Mouse (Mus musculus) small intestine, adult 2 months (tissue): ENCODE results near the gene Thap4. TPM values are rescaled to one million over a fixed set of nuclear protein-coding genes. Genes with fewer than 3 reads are reported as not detected.
"Not testable (repeated sequence)": the region's sequence is repeated elsewhere in the genome, so short reads cannot be mapped to it uniquely, and the experiment has no call there.

Experiments used
- H3K27ac ChIP-seq: fragments of 200-500 bp; 2 replicates; pipeline ENCODE4 v1.5.1; 2012; ENCODE audit warnings: low read depth, low read length, control low read depth, inconsistent platforms; ENCODE audit not compliant: insufficient read depth
- H3K27me3 ChIP-seq: fragments of 200-500 bp; 2 replicates; pipeline ENCODE4 v1.6.1; 2012; ENCODE audit warnings: mild to moderate bottlenecking, moderate library complexity, low read length, inconsistent platforms; ENCODE audit not compliant: control insufficient read depth, insufficient read depth
- H3K36me3 ChIP-seq: fragments of 200-500 bp; 2 replicates; pipeline ENCODE4 v1.6.1; 2012; ENCODE audit warnings: mild to moderate bottlenecking, low read length, control low read depth, inconsistent platforms; ENCODE audit not compliant: control insufficient read depth, insufficient read depth
- H3K4me1 ChIP-seq: fragments of 200-500 bp; 2 replicates; pipeline ENCODE4 v1.6.1; 2012; ENCODE audit warnings: low read length, inconsistent platforms, mixed read lengths; ENCODE audit not compliant: control insufficient read depth, insufficient read depth, insufficient read length
- H3K4me3 ChIP-seq: fragments of 200-500 bp; 2 replicates; pipeline ENCODE4 v1.5.1; 2012; ENCODE audit warnings: low read depth, mild to moderate bottlenecking, control low read depth, inconsistent platforms, low read length, moderate library complexity
- CTCF ChIP-seq: fragments of 200-500 bp; IDR thresholded peaks from 2 replicates; pipeline ENCODE4 v1.5.1; 2012; ENCODE audit warnings: low read depth, mild to moderate bottlenecking, control low read depth, inconsistent platforms, low read length, moderate library complexity, mixed read lengths; ENCODE audit not compliant: insufficient replicate concordance, insufficient read length; ENCODE audit errors: extremely low read depth
- POLR2A ChIP-seq: fragments of 200-500 bp; IDR thresholded peaks from 2 replicates; pipeline ENCODE4 v1.6.1; 2012; ENCODE audit warnings: low read depth, mild to moderate bottlenecking, control low read depth, inconsistent platforms, low read length, moderate library complexity
- WGBS: fragments of 180-500 bp; shearing (Covaris S2); methylation state at CpG from one replicate; pipeline ENCODE4 v1.1.7; 2018; 5-methylcytosine and 5-hydroxymethylcytosine counted together
- polyA plus RNA-seq: library from polyadenylated mRNA; depleted of rRNA; stranded (reverse); fragments of >200 nt; gene quantifications from 2 replicates; pipeline ENCODE4 v1.2.3, GENCODE M21; 2012; rRNA removed

The Thap4 gene
- polyA plus RNA-seq, 1 experiment = 63.0 TPM

DNA sequence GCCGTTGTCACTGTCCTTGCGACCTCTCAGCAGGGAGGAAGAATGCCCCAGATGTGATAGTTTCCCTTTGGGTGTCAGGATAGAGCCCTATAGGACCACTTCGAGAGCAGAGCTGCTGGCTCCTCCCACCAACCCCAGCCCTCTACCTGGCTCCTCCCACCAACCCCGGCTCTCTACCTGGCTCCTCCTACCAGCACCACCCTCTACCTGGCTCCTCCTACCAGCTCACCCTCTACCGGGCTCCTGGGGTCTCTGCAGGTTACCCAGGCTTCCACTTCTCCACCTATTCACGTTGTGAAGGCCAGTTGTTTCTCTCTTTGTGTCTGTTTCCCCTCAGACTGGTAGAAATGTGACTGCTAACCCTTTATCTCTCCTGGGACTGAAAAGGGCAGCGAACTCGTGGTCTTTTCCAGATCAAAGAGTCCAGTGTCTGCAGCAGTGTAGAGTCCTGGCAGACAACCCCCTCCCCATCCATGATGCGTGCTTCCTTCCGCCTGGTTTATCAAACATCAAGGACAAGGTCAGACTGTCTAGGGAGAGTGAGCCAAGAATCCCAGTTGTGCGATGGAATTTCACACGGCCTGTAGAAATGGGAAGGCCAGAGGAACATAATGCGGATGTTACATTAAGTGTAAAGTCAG lies 86.8 kb downstream of the Thap4 start:
- H3K4me1 ChIP-seq = peaks cover 5% of the 10 kb centered on the region; the same call in 1 of the 2 replicates
- 45% methylated on average over 13 of the region's 13 CpGs for WGBS
- no peak overlapping the region for H3K4me3 ChIP-seq
- TF ChIP-seq CTCF = no peak
- TF ChIP-seq POLR2A = no peak
- no peak overlapping the region for H3K27ac ChIP-seq
- H3K27me3 ChIP-seq = no peaks in the 10 kb centered on the region
- H3K36me3 ChIP-seq = no peaks in the 10 kb centered on the region

DNA sequence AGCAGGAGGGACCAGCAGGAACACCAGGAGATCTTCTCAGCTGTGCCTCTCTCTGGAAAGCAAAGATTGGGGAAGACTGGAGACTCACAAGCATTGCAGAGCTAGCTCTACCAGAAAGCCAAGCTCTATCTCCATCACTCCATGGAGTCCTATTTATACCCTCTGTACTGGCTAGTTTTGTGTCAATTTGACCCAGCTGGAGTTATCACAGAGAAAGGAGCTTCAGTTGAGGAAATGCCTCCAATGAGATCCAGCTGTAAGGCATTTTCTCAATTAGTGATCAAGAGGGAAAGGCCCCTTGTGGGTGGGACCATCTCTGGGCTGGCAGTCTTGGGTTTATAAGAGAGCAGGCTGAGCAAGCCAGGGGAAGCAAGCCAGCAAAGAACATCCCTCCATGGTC lies 96.1 kb downstream of the Thap4 start, which contains the start of gene Stk25:
Stk25 (minus strand) TSS at position 101 of the 400 bp plus-strand sequence.
- peak within 1 kb of the TSS; percentile 31 for H3K27ac ChIP-seq
- not testable (repeated sequence) for H3K4me3 ChIP-seq, H3K36me3 ChIP-seq, H3K27me3 ChIP-seq, H3K4me1 ChIP-seq

DNA sequence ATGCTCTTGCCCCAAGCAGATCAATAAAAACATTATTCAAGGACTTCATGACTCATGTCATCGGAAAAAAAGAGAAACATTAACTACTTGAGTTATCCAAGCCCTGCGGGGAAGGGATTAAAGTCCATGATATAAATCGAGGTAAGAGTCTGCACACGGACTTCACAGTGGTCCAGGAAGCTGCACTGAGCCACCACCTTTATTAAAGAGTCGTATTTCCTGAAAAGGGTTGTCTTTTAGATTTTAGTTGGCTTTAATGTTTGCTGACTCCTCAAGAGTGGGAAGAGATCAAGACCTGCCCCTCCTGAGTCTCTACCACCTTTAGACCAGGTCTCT lies 97.7 kb downstream of the Thap4 start:
- Histone ChIP-seq H3K27ac (peak overlapping the region; percentile 95), H3K4me1 (peaks cover 9% of the 10 kb centered on the region; the same call in 1 of the 2 replicates), H3K27me3 (no peaks in the 10 kb centered on the region), H3K4me3 (no peak overlapping the region), H3K36me3 (no peaks in the 10 kb centered on the region)
- 28% methylated on average over 5 of the region's 5 CpGs for WGBS
- TF ChIP-seq POLR2A (no peak), CTCF (no peak)

DNA sequence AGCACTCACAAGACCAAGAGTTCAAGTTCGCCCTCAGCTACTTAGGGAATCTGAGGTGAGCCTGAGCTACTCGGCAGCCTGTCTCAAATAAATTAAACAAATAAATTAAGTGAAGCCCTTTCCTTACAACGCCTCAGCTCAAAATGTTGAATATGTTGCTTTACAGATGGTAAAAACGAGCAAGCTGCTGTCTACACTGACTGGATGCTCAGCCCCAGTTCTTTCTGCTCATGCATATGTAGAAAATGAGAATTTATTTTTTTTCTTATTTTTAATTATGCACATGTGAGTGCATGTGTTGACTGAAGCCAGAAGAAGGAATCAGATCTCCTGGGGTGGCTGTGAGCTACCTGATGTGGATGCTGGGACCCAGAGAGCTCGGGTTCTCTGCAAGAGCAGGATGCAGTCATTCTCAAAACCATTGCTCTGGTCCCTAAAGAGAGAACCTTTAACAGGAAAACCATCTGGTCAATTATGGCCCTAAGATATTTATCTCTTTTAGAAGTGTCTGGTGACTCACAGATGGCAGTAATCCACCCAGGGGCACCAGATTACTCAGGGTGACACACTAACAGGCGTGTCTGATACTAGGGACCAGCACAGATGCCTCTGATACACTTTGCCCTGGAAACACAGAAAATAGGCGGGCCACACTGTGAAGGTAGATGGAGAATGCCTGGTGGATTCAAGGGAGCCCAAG lies 98.2 kb downstream of the Thap4 start:
- no peaks in the 10 kb centered on the region for H3K36me3 ChIP-seq
- TF ChIP-seq POLR2A (no peak), CTCF (no peak)
- no peak overlapping the region for H3K4me3 ChIP-seq
- H3K4me1 ChIP-seq = peaks cover 9% of the 10 kb centered on the region; the same call in 1 of the 2 replicates
- WGBS = 47% methylated on average over 7 of the region's 7 CpGs
- H3K27me3 ChIP-seq = no peaks in the 10 kb centered on the region
- H3K27ac ChIP-seq = peak overlapping the region; percentile 95

DNA sequence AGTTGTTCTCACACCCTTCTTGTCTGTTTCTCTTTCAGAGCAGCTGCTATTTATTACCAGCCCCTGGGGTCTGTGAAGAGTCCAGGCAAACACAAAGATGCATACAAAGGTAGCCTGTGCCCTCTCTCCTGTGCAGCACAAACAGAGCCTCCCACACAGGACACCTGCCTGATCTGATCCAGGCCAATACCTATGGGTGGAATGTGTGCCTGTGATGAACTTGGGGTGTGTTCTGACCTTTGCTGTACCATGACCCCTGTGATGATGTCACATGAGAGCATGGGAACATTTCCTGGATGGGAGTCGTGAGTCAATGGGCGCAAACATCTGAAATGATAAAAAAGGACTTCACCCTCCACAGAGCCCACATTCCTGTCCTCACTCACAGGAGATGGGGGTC lies 99.9 kb downstream of the Thap4 start:
- TF ChIP-seq POLR2A = no peak; the same call in 1 of the 2 replicates
- TF ChIP-seq CTCF = no peak
- WGBS = 17% methylated on average over 2 of the region's 2 CpGs
- H3K27ac ChIP-seq = peak overlapping the region; percentile 100
- H3K36me3 ChIP-seq = no peaks in the 10 kb centered on the region
- H3K4me3 ChIP-seq = no peak overlapping the region
- no peaks in the 10 kb centered on the region for H3K27me3 ChIP-seq
- peaks cover 9% of the 10 kb centered on the region; the same call in 1 of the 2 replicates for H3K4me1 ChIP-seq

DNA sequence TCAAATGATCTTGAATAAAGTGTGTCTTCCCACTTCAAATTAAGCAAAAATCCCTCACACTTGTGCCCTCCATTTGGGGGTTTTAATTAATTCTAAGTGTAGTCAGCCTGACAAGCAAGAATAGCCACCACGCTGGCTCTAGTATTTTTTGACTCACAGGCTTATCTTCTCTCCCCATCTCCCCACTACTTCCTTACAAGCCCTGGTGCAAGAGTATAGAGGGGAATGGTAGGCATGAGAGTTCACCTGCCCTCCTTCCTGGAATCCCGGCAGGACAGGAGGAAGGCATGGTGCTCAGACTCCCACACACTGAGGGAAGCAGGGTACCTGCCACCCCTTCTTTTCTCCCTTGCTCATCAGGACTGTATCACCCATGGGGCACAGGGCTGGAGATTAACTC lies 100.4 kb downstream of the Thap4 start:
- Histone ChIP-seq H3K27me3 (no peaks in the 10 kb centered on the region), H3K27ac (peak overlapping the region; percentile 100), H3K36me3 (no peaks in the 10 kb centered on the region), H3K4me1 (peaks cover 8% of the 10 kb centered on the region; the same call in 1 of the 2 replicates), H3K4me3 (peak overlapping the region; percentile 53)
- TF ChIP-seq CTCF (no peak), POLR2A (no peak)
- 16% methylated on average over 2 of the region's 2 CpGs for WGBS

Other genes starting within 250 kb of the Thap4 start
- gene Farp2, start 242.8 kb downstream of the Thap4 start, polyA plus RNA-seq = 4.7 and 13.6 TPM in 2 replicates
- 217 and 306 TPM in 2 replicates for gene Stk25, start 96.2 kb downstream of the Thap4 start, polyA plus RNA-seq
- gene Bok, start 69.2 kb downstream of the Thap4 start, polyA plus RNA-seq = 57.1 and 106 TPM in 2 replicates
- 28.1 and 44.7 TPM in 2 replicates for gene Atg4b, start 3.4 kb downstream of the Thap4 start, polyA plus RNA-seq
- gene Dtymk, start 47.1 kb upstream of the Thap4 start, polyA plus RNA-seq = 10.2 and 14.5 TPM in 2 replicates
- gene Ing5, start 49.1 kb upstream of the Thap4 start, polyA plus RNA-seq = 1.4 and 2.9 TPM in 2 replicates
- 12.2 and 16.9 TPM in 2 replicates for gene D2hgdh, start 70.0 kb upstream of the Thap4 start, polyA plus RNA-seq
- 40.9 and 113 TPM in 2 replicates for gene Gal3st2, start 106.4 kb upstream of the Thap4 start, polyA plus RNA-seq
- 47.3 and 140 TPM in 2 replicates for gene Gal3st2b, start 163.4 kb upstream of the Thap4 start, polyA plus RNA-seq
- 0.09 and 0.23 TPM in 2 replicates for gene Gal3st2c, start 235.6 kb upstream of the Thap4 start, polyA plus RNA-seq